Mouse (Mus musculus) neural tube, embryonic 14.5 days (tissue): ENCODE measurements around the gene Rhox6. TPM values are rescaled to one million over a fixed set of nuclear protein-coding genes. Genes with fewer than 3 reads are reported as not detected.
"Not testable (repeated sequence)": the region's sequence is repeated elsewhere in the genome, so short reads cannot be mapped to it uniquely, and the experiment has no call there.

ENCODE experiments used
- ATAC-seq: fragments of 200-750 bp; cut with Nextera tagmentation; 2 replicates; pipeline ENCODE4 v1.8.0; 2017; ENCODE audit warnings: low read depth, mild to moderate bottlenecking, moderate TSS enrichment, moderate library complexity
- H3K27ac ChIP-seq: fragments of 300-500 bp; sonication (generic); 2 replicates; pipeline ENCODE4 v1.5.1; 2014; ENCODE audit warnings: low read depth, mild to moderate bottlenecking, control low read depth, low read length, moderate library complexity, mixed read lengths
- H3K27me3 ChIP-seq: fragments of 300-500 bp; sonication (generic); 2 replicates; pipeline ENCODE4 v1.6.1; 2014; ENCODE audit warnings: low read length; ENCODE audit not compliant: control insufficient read depth, insufficient read depth
- H3K36me3 ChIP-seq: fragments of 300-500 bp; sonication (generic); 2 replicates; pipeline ENCODE4 v1.6.1; 2014; ENCODE audit warnings: low read length, mixed read lengths; ENCODE audit not compliant: control insufficient read depth, insufficient read depth
- H3K4me1 ChIP-seq: fragments of 300-500 bp; sonication (generic); 2 replicates; pipeline ENCODE4 v1.6.1; 2014; ENCODE audit warnings: low read length; ENCODE audit not compliant: control insufficient read depth, insufficient read depth
- H3K4me2 ChIP-seq: fragments of 300-500 bp; sonication (generic); 2 replicates; pipeline ENCODE4 v1.6.1; 2014; ENCODE audit warnings: mild to moderate bottlenecking, low read depth, low read length, control low read depth
- H3K4me3 ChIP-seq: fragments of 300-500 bp; sonication (generic); 2 replicates; pipeline ENCODE4 v1.5.1; 2014; ENCODE audit warnings: low read depth, low read length, control low read depth, mixed read lengths
- H3K9ac ChIP-seq: fragments of 300-500 bp; sonication (generic); replicated peaks from 2 replicates; pipeline ENCODE4 v1.6.1; 2014; ENCODE audit warnings: low read depth, mild to moderate bottlenecking, control low read depth, low read length, mixed read lengths
- H3K9me3 ChIP-seq: fragments of 300-500 bp; sonication (generic); 2 replicates; pipeline ENCODE4 v1.6.1; 2016; ENCODE audit warnings: low read length; ENCODE audit not compliant: control insufficient read depth
- WGBS: fragments of 180-500 bp; shearing (Covaris S2); extraction: QIAGEN DNeasy Blood & Tissue Kit; methylation state at CpG from one replicate; pipeline ENCODE4 v1.1.7; 2014; 5-methylcytosine and 5-hydroxymethylcytosine counted together
- polyA plus RNA-seq: library from polyadenylated mRNA; unstranded; fragments of >200 nt; fragmentation: Nextera tagmentation; extraction: Ambion mirVana; gene quantifications from 2 replicates; pipeline ENCODE4 v1.2.1, GENCODE M21; 2014

Gene Rhox6
- polyA plus RNA-seq: not detected in 2 replicates

- not testable (repeated sequence) for H3K27ac ChIP-seq, H3K9me3 ChIP-seq, H3K36me3 ChIP-seq, H3K4me1 ChIP-seq, ATAC-seq, H3K4me3 ChIP-seq, H3K9ac ChIP-seq, H3K27me3 ChIP-seq, H3K4me2 ChIP-seq
- 92% methylated on average over 4 of the region's 12 CpGs for WGBS
Observed at GRCm38 (mm10) chrX:37826610-37827009, at the start of gene Rhox6. Gene Rhox6 (plus strand): TSS chrX:37826910.

- Histone ChIP-seq H3K4me3 (no peak overlapping the region), H3K4me2 (no peak overlapping the region), H3K27ac (no peak overlapping the region), H3K4me1 (no peaks in the 10 kb centered on the region), H3K27me3 (no peaks in the 10 kb centered on the region), H3K9ac (no peak overlapping the region), H3K9me3 (no peaks in the 10 kb centered on the region), H3K36me3 (no peaks in the 10 kb centered on the region)
- WGBS: 85% methylated on average over 15 of the region's 15 CpGs
- no peak for ATAC-seq
Observed at GRCm38 (mm10) chrX:37807286-37808080, 19.2 kb upstream of the Rhox6 start.

GRCm38 (mm10) chrX:37809396-37809795 is 17.3 kb upstream of the Rhox6 start:
- ATAC-seq: no peak

GRCm38 (mm10) chrX:37811179-37811578 is 15.5 kb upstream of the Rhox6 start:
- ATAC-seq: no peak
- no peak overlapping the region for H3K9ac ChIP-seq
- no peak overlapping the region for H3K4me3 ChIP-seq
- H3K27ac ChIP-seq: no peak overlapping the region
- 30% methylated on average over 5 of the region's 5 CpGs for WGBS
- no peaks in the 10 kb centered on the region for H3K4me1 ChIP-seq
- no peak overlapping the region for H3K4me2 ChIP-seq
- no peaks in the 10 kb centered on the region for H3K27me3 ChIP-seq
- no peaks in the 10 kb centered on the region for H3K9me3 ChIP-seq
- no peaks in the 10 kb centered on the region for H3K36me3 ChIP-seq

More at GRCm38 (mm10) chrX:37809396-37809795, 17.3 kb upstream of the Rhox6 start:
- 82% methylated on average over 2 of the region's 2 CpGs for WGBS
- Histone ChIP-seq H3K9me3 (no peaks in the 10 kb centered on the region), H3K36me3 (no peaks in the 10 kb centered on the region), H3K27ac (no peak overlapping the region), H3K9ac (no peak overlapping the region), H3K4me2 (no peak overlapping the region), H3K27me3 (no peaks in the 10 kb centered on the region), H3K4me3 (no peak overlapping the region), H3K4me1 (no peaks in the 10 kb centered on the region)

GRCm38 (mm10) chrX:37815665-37816064 is 11.0 kb upstream of the Rhox6 start:
- H3K27me3 ChIP-seq: no peaks in the 10 kb centered on the region
- WGBS: 72% methylated on average over 10 of the region's 10 CpGs
- no peak for ATAC-seq
- no peaks in the 10 kb centered on the region for H3K4me1 ChIP-seq
- no peaks in the 10 kb centered on the region for H3K9me3 ChIP-seq
- H3K36me3 ChIP-seq: no peaks in the 10 kb centered on the region
- H3K4me2 ChIP-seq: no peak overlapping the region
- H3K27ac ChIP-seq: no peak overlapping the region
- H3K4me3 ChIP-seq: no peak overlapping the region
- no peak overlapping the region for H3K9ac ChIP-seq

GRCm38 (mm10) chrX:37831386-37831785 is 4.7 kb downstream of the Rhox6 start, which contains the start of gene Rhox7a:
Gene Rhox7a (plus strand): TSS chrX:37831686.
- H3K4me1 ChIP-seq, H3K9me3 ChIP-seq, H3K27ac ChIP-seq, H3K9ac ChIP-seq, H3K4me2 ChIP-seq, ATAC-seq, H3K36me3 ChIP-seq, H3K27me3 ChIP-seq, H3K4me3 ChIP-seq: not testable (repeated sequence)
- WGBS: 87% methylated on average over 8 of the region's 8 CpGs

- 94% methylated on average over 2 of the region's 2 CpGs for WGBS
- ATAC-seq: no peak
- Histone ChIP-seq H3K27ac (no peak overlapping the region), H3K9ac (no peak overlapping the region), H3K4me1 (no peaks in the 10 kb centered on the region), H3K4me2 (no peak overlapping the region), H3K36me3 (no peaks in the 10 kb centered on the region), H3K27me3 (no peaks in the 10 kb centered on the region), H3K4me3 (no peak overlapping the region), H3K9me3 (no peaks in the 10 kb centered on the region)
Observed at GRCm38 (mm10) chrX:37871641-37872040, 44.9 kb downstream of the Rhox6 start.

- Histone ChIP-seq H3K4me2 (no peak within 1 kb of the TSS), H3K9ac (no peak within 1 kb of the TSS), H3K4me3 (no peak within 1 kb of the TSS), H3K27ac (no peak within 1 kb of the TSS), H3K27me3 (no peaks in the 10 kb centered on the region), H3K9me3 (no peaks in the 10 kb centered on the region), H3K4me1 (no peaks in the 10 kb centered on the region), H3K36me3 (no peaks in the 10 kb centered on the region)
- no peak for ATAC-seq
- WGBS: 67% methylated on average over 4 of the region's 4 CpGs
Observed at GRCm38 (mm10) chrX:37878844-37879243, 52.1 kb downstream of the Rhox6 start, which contains the start of gene Rhox8. Gene Rhox8 (minus strand): TSS chrX:37878944.
